Mouse (Mus musculus) testis, adult 2 months (tissue): ENCODE measurements around the gene Sidt1.

Experiments
- CTCF ChIP-seq: fragments of 200-500 bp; IDR thresholded peaks from 2 replicates; pipeline ENCODE4 v1.5.1; 2012; ENCODE audit warnings: low read depth, mild to moderate bottlenecking, inconsistent platforms, low read length, moderate library complexity; ENCODE audit not compliant: control insufficient read depth, insufficient read depth, insufficient replicate concordance
- POLR2A ChIP-seq: fragments of 200-500 bp; IDR thresholded peaks from 2 replicates; pipeline ENCODE4 v1.6.1; 2012; ENCODE audit warnings: low read depth, mild to moderate bottlenecking, inconsistent platforms, low read length, moderate library complexity; ENCODE audit not compliant: control insufficient read depth

DNA sequence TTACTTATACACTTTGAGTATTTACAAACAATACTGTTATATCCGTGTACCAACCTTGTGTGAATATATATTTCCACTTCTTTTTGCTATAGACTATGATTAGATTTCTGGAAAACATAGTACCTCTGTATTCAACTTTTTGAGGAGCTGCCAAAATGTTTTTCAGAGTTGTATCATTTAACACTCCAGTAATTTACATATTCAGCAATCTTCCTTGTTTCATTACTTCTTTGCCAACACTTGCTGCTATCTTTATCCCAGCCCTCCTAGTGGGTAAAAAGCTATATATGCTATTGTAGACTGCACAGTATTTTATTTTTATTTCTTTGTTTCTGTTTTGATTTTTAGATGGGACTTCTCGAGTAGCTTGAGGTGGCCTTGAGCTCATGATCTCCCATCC, 29.2 kb downstream of the Sidt1 start:
- TF ChIP-seq POLR2A (no peak), CTCF (no peak)
